23 mouse cellular contexts compared by ENCODE assay signal in genomic region chr12:98322426-98322825, GRCm38 (mm10). TPM values are rescaled to one million over a fixed set of nuclear protein-coding genes. Genes with fewer than 3 reads are reported as not detected.
DNase-seq lines count a peak whose midpoint lies in the region; ATAC-seq and TF ChIP-seq lines count a peak whose summit lies in the region.
"Had no signal": no experiment of that assay in that cellular context is flagged by ENCODE, and none has a peak within 500 bp of the region (broad histone marks: within the 10 kb centered on the region; RNA-seq: fewer than 3 reads in every experiment).

No protein-coding gene starts in this region.

- DNase-seq in cerebellum, adult 11-12 months = no peak
- peak; percentile 25 to 55 for DNase-seq in cerebellum, adult 2 months
- DNase-seq in cerebellum, adult 11 months = no peak
- DNase-seq in cerebellum, adult 9-11 months = peak; percentile 42
- no peak for DNase-seq in cerebellum, postnatal 4 days (ENCODE audit: low spot score in 2 of 2)
- DNase-seq: adrenal gland, adult 8-10 months; adrenal gland, postnatal 14 days; adrenal gland, postnatal 36 days; B cell, adult 2 months; embryo, embryonic 11 days; gastrocnemius, adult 2 months had no signal

- peaks cover 5% of the 10 kb centered on the region; the same call in 1 of the 2 replicates for H3K4me1 ChIP-seq in cerebellum, adult 2 months (ENCODE audit: control insufficient read depth, insufficient read depth, low read length)
- H3K4me1 ChIP-seq: embryonic facial prominence, embryonic 13.5 days; embryonic facial prominence, embryonic 15.5 days; forebrain, embryonic 10.5 days; forebrain, embryonic 12.5 days had no signal

- H3K27me3 ChIP-seq in cerebellum, adult 2 months (ENCODE audit: control insufficient read depth, insufficient read depth, low read length) = no peaks in the 10 kb centered on the region
- H3K27me3 ChIP-seq: CH12.LX; embryonic facial prominence, embryonic 13.5 days; embryonic facial prominence, embryonic 15.5 days; forebrain, embryonic 12.5 days; Patski had no signal

- no peak for TF ChIP-seq CTCF in cerebellum, adult 2 months (IDR thresholded peaks at IDR 0.05; ENCODE audit: borderline replicate concordance, insufficient read depth, low read depth, low read length)

- no peak for TF ChIP-seq POLR2A in cerebellum, adult 2 months (IDR thresholded peaks at IDR 0.05; ENCODE audit: borderline replicate concordance, insufficient read depth, low read length)

- ATAC-seq in cerebellum, adult (ENCODE audit: insufficient number of reproducible peaks, low FRiP score, low TSS enrichment) = peak; percentile 26; the same call in 1 of the 2 replicates
- ATAC-seq: activated CD4-positive, CD25-positive, alpha-beta regulatory T cell, adult 4 months; CD4-positive, CD25-positive, alpha-beta regulatory T cell, adult 4 months; forebrain, embryonic 14.5 days; forebrain, embryonic 16.5 days; Patski had no signal

- H3K27ac ChIP-seq in cerebellum, adult 2 months (ENCODE audit: insufficient read depth, low read length) = peak overlapping the region; percentile 16; the same call in 1 of the 2 replicates
- H3K27ac ChIP-seq: embryonic facial prominence, embryonic 13.5 days; embryonic facial prominence, embryonic 15.5 days; forebrain, embryonic 10.5 days; forebrain, embryonic 12.5 days; gastrocnemius, adult 2 months had no signal

- H3K4me3 ChIP-seq in cerebellum, adult 2 months (replicated peaks; ENCODE audit: insufficient read depth, low read depth, low read length) = no peak overlapping the region
- H3K4me3 ChIP-seq: embryonic facial prominence, embryonic 13.5 days; embryonic facial prominence, embryonic 15.5 days; erythroblast, embryonic 14.5 days; forebrain, embryonic 10.5 days; forebrain, embryonic 12.5 days; gastrocnemius, adult 2 months had no signal

- 14% methylated on average over 4 of the region's 4 CpGs for WGBS in cerebellum, adult 2 months

RNA-seq across cellular contexts. Expression of gene Gpr65, which starts 54.0 kb away (rescaled TPM):
- 0.10 and 0.22 TPM in 2 replicates for polyA plus RNA-seq in cerebellum, adult 2 months (2012; rRNA removed)
- polyA plus RNA-seq: erythroblast, embryonic 14.5 days; forebrain, embryonic 16.5 days; Patski had no signal

Comparison
In these comparisons a context has a peak if more than half of its experiments do, and no peak if none do; other contexts are left out.
1. DNase-seq: peak in cerebellum, adult 2 months (2 of 2) and cerebellum, adult 9-11 months (single experiment); none in cerebellum, adult 11-12 months (single experiment), cerebellum, adult 11 months (single experiment) and cerebellum, postnatal 4 days (0 of 2).